8 mouse cellular contexts compared by ENCODE assay signal in genomic region chr16:17275721-17276120, GRCm38 (mm10). TPM values are rescaled to one million over a fixed set of nuclear protein-coding genes. Genes with fewer than 3 reads are reported as not detected.
A peak's percentile ranks its signal among the peaks of the same experiment; 100 is the strongest.
DNase-seq lines count a peak whose midpoint lies in the region; ATAC-seq and TF ChIP-seq lines count a peak whose summit lies in the region.

TSS of gene Tmem191c (plus strand) at chr16:17276077.

- peak within 1 kb of the TSS; percentile 96 for H3K4me3 ChIP-seq in megakaryocyte, embryonic 14.5 days (replicated peaks)
- H3K4me3 ChIP-seq in myocyte: peak within 1 kb of the TSS; percentile 9

- peaks cover 5% of the 10 kb centered on the region for H3K9me3 ChIP-seq in megakaryocyte, embryonic 14.5 days

- DNase-seq in adrenal gland, postnatal 25 days: no peak
- DNase-seq in adrenal gland, adult (ENCODE audit: inconsistent age in 2 of 2, low spot score in 1 of 2): no peak
- no peak for DNase-seq in layer of hippocampus, postnatal 14 days (ENCODE audit: low spot score in 2 of 2)
- DNase-seq in urinary bladder, postnatal 25 days (ENCODE audit: low spot score): no peak
- DNase-seq in cerebellum, adult 9-11 months: no peak

- no peaks in the 10 kb centered on the region for H3K79me2 ChIP-seq in myocyte (ENCODE audit: control insufficient read depth, insufficient read depth)

- no peak for ATAC-seq in megakaryocyte, adult 5-6 weeks (ENCODE audit: poor library complexity, severe bottlenecking)

- peaks cover 35% of the 10 kb centered on the region for H3K36me3 ChIP-seq in megakaryocyte, embryonic 14.5 days (replicated peaks; ENCODE audit: low read length)
- no peaks in the 10 kb centered on the region for H3K36me3 ChIP-seq in myocyte (ENCODE audit: control insufficient read depth, insufficient read depth)

- TF ChIP-seq POLR2A in myocyte (IDR thresholded peaks at IDR 0.05; ENCODE audit: insufficient read length, low read depth): no peak

- H3K4me1 ChIP-seq in megakaryocyte, embryonic 14.5 days: peaks cover 18% of the 10 kb centered on the region

- H3ac ChIP-seq in myocyte (ENCODE audit: control insufficient read depth, insufficient read length): no peak within 1 kb of the TSS

- H3K27me3 ChIP-seq in megakaryocyte, embryonic 14.5 days (replicated peaks): peaks cover 16% of the 10 kb centered on the region
- no peaks in the 10 kb centered on the region for H3K27me3 ChIP-seq in myocyte (ENCODE audit: control insufficient read depth, insufficient read depth, insufficient read length)

- peak within 1 kb of the TSS; percentile 76 for H3K4me2 ChIP-seq in myocyte (ENCODE audit: low read depth)

TF ChIP-seq in myocyte, 11 proteins besides CTCF, POLR2A, EP300 and RAD21:
- TF ChIP-seq POLR2AphosphoS2 (IDR thresholded peaks at IDR 0.05; ENCODE audit: insufficient read length, low read depth): no peak
- no peak for TF ChIP-seq USF1 (IDR thresholded peaks at IDR 0.05; ENCODE audit: low read depth)
- TF ChIP-seq MAX (IDR thresholded peaks at IDR 0.05; ENCODE audit: low read depth): no peak
- TF ChIP-seq REST (IDR thresholded peaks at IDR 0.05; ENCODE audit: insufficient read depth, insufficient read length): no peak
- TF ChIP-seq SRF (IDR thresholded peaks at IDR 0.05; ENCODE audit: control insufficient read depth, insufficient read length, low read depth): no peak
- no peak for TF ChIP-seq CEBPB (IDR thresholded peaks at IDR 0.05; ENCODE audit: insufficient read depth, poor library complexity, severe bottlenecking)
- no peak for TF ChIP-seq E2F4 (IDR thresholded peaks at IDR 0.05; ENCODE audit: insufficient read depth)
- TF ChIP-seq TCF12 (IDR thresholded peaks at IDR 0.05; ENCODE audit: insufficient read depth, poor library complexity, severe bottlenecking): no peak
- TF ChIP-seq MYOG (IDR thresholded peaks at IDR 0.05; ENCODE audit: control insufficient read depth in 1 of 3, insufficient read depth in 1 of 3, insufficient read length in 2 of 3, low read depth in 2 of 3): no peak
- TF ChIP-seq TCF3 (IDR thresholded peaks at IDR 0.05; ENCODE audit: insufficient read length, low read depth): no peak
- no peak for TF ChIP-seq MYOD1 (IDR thresholded peaks at IDR 0.05; ENCODE audit: control insufficient read depth in 1 of 3, insufficient read length in 2 of 3, low read depth in 2 of 3)

RNA-seq across cellular contexts. Expression of gene Tmem191c, which starts in this region (rescaled TPM):
- total RNA-seq in adrenal gland, postnatal 25 days (2021): 13.8 and 19.9 TPM in 2 replicates
- polyA plus RNA-seq in megakaryocyte, embryonic 14.5 days (2012; ENCODE audit: insufficient read depth, low replicate concordance): 11.8 and 13.2 TPM in 2 replicates
- total RNA-seq in megakaryocyte, adult 5-6 weeks (2015): 1.0 and 2.1 TPM in 2 replicates
- total RNA-seq in megakaryocyte, adult 5-6 weeks (2017): 2.9 and 4.1 TPM in 2 replicates
- 100 to 1,000 TPM in 1 of 2 experiments, 10 to 100 TPM in 1; 86.7 to 100 TPM for total RNA-seq in layer of hippocampus, postnatal 14 days (2021)
- polyA plus RNA-seq in myocyte (2012; fragmentation: generic; extraction: Trizol): 2.7 TPM
